Mouse (Mus musculus): Measurements from ENCODE around the gene Olfr1047. TPM values are rescaled to one million over a fixed set of nuclear protein-coding genes. Genes with fewer than 3 reads are reported as not detected.

Olfr1047 gene
- not detected for polyA plus RNA-seq (2017; shearing (Covaris generic))

GRCm38 (mm10) chr2:86231301-86231700, at the start of gene Olfr1047:
TSS of gene Olfr1047 (minus strand) at chr2:86231401.

GRCm38 (mm10) chr2:86278988-86279387, 47.8 kb upstream of the Olfr1047 start, which contains the start of gene Olfr1051:
TSS of gene Olfr1051 (minus strand) at chr2:86279088.

GRCm38 (mm10) chr2:86258228-86258627, 27.0 kb upstream of the Olfr1047 start, which contains the start of gene Olfr1049:
TSS of gene Olfr1049 (minus strand) at chr2:86258328.

GRCm38 (mm10) chr2:86240189-86240588, 9.0 kb upstream of the Olfr1047 start, which contains the start of gene Olfr1048:
TSS of gene Olfr1048 (minus strand) at chr2:86240289.

GRCm38 (mm10) chr2:86219214-86219613, 12.0 kb downstream of the Olfr1047 start, which contains the start of gene Olfr1046:
TSS of gene Olfr1046 (minus strand) at chr2:86219314.

GRCm38 (mm10) chr2:86202909-86203308, 28.3 kb downstream of the Olfr1047 start, which contains the start of gene Olfr1045:
TSS of gene Olfr1045 (minus strand) at chr2:86203009.

GRCm38 (mm10) chr2:86185583-86185982, 45.6 kb downstream of the Olfr1047 start, which contains the start of gene Olfr52:
TSS of gene Olfr52 (minus strand) at chr2:86185683.

GRCm38 (mm10) chr2:86177720-86178119, 53.5 kb downstream of the Olfr1047 start, which contains the start of gene Olfr1044:
TSS of gene Olfr1044 (minus strand) at chr2:86177820.

Other genes starting within 250 kb of the Olfr1047 start
- not detected for gene Olfr1031, start 241.1 kb downstream of the Olfr1047 start, polyA plus RNA-seq (2017; shearing (Covaris generic))
- gene Olfr1032, start 225.9 kb downstream of the Olfr1047 start, polyA plus RNA-seq (2017; shearing (Covaris generic)), result not detected
- gene Olfr1033, start 210.8 kb downstream of the Olfr1047 start, polyA plus RNA-seq (2017; shearing (Covaris generic)), result not detected
- not detected for gene Olfr1034, start 185.5 kb downstream of the Olfr1047 start, polyA plus RNA-seq (2017; shearing (Covaris generic))
- gene Olfr1036, start 157.4 kb downstream of the Olfr1047 start, polyA plus RNA-seq (2017; shearing (Covaris generic)), result not detected
- not detected for gene Olfr1037, start 144.0 kb downstream of the Olfr1047 start, polyA plus RNA-seq (2017; shearing (Covaris generic))
- not detected for gene Olfr1039, start 95.5 kb downstream of the Olfr1047 start, polyA plus RNA-seq (2017; shearing (Covaris generic))
- gene Olfr1040, start 84.7 kb downstream of the Olfr1047 start, polyA plus RNA-seq (2017; shearing (Covaris generic)), result not detected
- gene Olfr1042, start 69.6 kb downstream of the Olfr1047 start, polyA plus RNA-seq (2017; shearing (Covaris generic)), result not detected
- not detected for gene Olfr1043, start 63.9 kb downstream of the Olfr1047 start, polyA plus RNA-seq (2017; shearing (Covaris generic))
- not detected for gene Olfr1044, start 53.6 kb downstream of the Olfr1047 start, polyA plus RNA-seq (2017; shearing (Covaris generic))
- gene Olfr52, start 45.7 kb downstream of the Olfr1047 start, polyA plus RNA-seq (2017; shearing (Covaris generic)), result not detected
- not detected for gene Olfr1045, start 28.4 kb downstream of the Olfr1047 start, polyA plus RNA-seq (2017; shearing (Covaris generic))
- not detected for gene Olfr1046, start 12.1 kb downstream of the Olfr1047 start, polyA plus RNA-seq (2017; shearing (Covaris generic))
- not detected for gene Olfr1048, start 8.9 kb upstream of the Olfr1047 start, polyA plus RNA-seq (2017; shearing (Covaris generic))
- not detected for gene Olfr1049, start 26.9 kb upstream of the Olfr1047 start, polyA plus RNA-seq (2017; shearing (Covaris generic))
- gene Olfr1051, start 47.7 kb upstream of the Olfr1047 start, polyA plus RNA-seq (2017; shearing (Covaris generic)), result not detected
- gene Olfr1052, start 61.1 kb upstream of the Olfr1047 start, polyA plus RNA-seq (2017; shearing (Covaris generic)), result not detected
- gene Olfr1053, start 83.9 kb upstream of the Olfr1047 start, polyA plus RNA-seq (2017; shearing (Covaris generic)), result not detected
- not detected for gene Olfr1054, start 104.0 kb upstream of the Olfr1047 start, polyA plus RNA-seq (2017; shearing (Covaris generic))
- gene Olfr1055, start 118.9 kb upstream of the Olfr1047 start, polyA plus RNA-seq (2017; shearing (Covaris generic)), result not detected
- not detected for gene Olfr1056, start 131.1 kb upstream of the Olfr1047 start, polyA plus RNA-seq (2017; shearing (Covaris generic))
- not detected for gene Olfr1057, start 147.0 kb upstream of the Olfr1047 start, polyA plus RNA-seq (2017; shearing (Covaris generic))
- not detected for gene Olfr1058, start 157.2 kb upstream of the Olfr1047 start, polyA plus RNA-seq (2017; shearing (Covaris generic))
- gene Olfr1061, start 182.6 kb upstream of the Olfr1047 start, polyA plus RNA-seq (2017; shearing (Covaris generic)), result not detected
- gene Olfr1062, start 195.3 kb upstream of the Olfr1047 start, polyA plus RNA-seq (2017; shearing (Covaris generic)), result not detected
- not detected for gene Olfr1065, start 219.2 kb upstream of the Olfr1047 start, polyA plus RNA-seq (2017; shearing (Covaris generic))
- not detected for gene Olfr1066, start 224.9 kb upstream of the Olfr1047 start, polyA plus RNA-seq (2017; shearing (Covaris generic))

Data from activated CD4-positive, CD25-positive, alpha-beta regulatory T cell, adult 9 weeks (primary cell).